Mouse (Mus musculus) CD4-positive, CD25-positive, alpha-beta regulatory T cell (primary cell): ENCODE results near the gene Dpf2. TPM values are rescaled to one million over a fixed set of nuclear protein-coding genes. Genes with fewer than 3 reads are reported as not detected.

Source experiments
- polyA plus RNA-seq: library from polyadenylated mRNA; unstranded; fragments of 100-300 nt; shearing (Covaris generic); gene quantifications from one replicate; pipeline ENCODE4 v1.2.1, GENCODE M21; 2017

The Dpf2 gene
- 176 TPM for polyA plus RNA-seq

DNA sequence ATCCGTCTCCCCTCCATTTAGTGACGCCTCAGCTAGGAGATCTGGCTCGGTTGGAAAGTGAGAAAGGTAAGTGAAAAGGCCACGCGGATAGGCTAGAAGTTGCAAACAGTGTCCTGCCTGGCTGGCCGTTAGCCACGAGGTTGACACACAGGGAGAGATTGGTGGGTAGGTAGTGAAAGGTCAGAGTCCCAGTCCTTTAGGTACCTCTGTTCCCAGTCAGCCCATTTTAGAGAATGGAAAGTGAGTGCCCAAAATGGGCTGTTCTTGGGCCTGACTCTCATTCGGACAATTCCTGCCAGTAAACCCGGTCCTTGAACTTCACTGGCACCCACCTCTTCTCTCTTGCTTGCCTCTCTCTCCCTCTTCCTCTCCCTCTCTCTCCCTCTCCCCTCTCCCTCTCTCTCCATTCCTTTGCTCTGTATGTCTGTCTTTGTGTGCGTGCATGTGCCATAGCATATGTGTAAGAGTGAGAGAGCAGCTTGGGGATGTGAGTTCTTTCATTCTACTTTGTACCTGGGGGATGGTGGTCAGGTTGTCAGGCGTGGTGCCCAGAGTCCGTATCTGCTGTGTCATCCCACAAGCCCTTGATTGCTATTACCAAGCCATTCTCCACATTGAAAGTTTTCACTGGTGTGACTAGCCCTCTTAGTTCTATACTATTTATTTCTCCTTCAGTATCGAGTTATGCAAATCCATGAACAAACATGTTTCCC is at the start of gene Dpf2:
Dpf2 (minus strand) TSS at position 4 of the 713 bp plus-strand sequence.

DNA sequence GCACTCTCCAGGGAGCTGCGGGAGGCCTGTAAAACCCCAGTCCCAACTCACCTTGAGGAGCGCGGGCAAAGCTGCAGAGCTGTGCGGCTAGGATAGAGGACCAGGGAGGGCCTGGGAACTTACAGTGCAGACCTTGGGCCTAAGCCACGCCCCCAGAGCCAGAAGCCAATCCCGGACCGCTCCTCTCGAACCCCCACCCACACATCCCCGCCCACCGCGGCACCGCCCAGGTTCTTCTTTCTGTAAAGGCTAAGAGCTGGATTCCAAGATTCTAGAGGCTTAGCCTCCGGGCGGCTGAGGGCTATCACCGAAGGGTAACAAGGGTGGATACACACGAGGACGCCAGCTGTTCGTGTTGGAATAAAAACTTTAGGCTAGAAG is 11.9 kb upstream of the Dpf2 start, which contains the start of gene Cdc42ep2:
Cdc42ep2 (minus strand) TSS at position 104 of the 381 bp plus-strand sequence.

DNA sequence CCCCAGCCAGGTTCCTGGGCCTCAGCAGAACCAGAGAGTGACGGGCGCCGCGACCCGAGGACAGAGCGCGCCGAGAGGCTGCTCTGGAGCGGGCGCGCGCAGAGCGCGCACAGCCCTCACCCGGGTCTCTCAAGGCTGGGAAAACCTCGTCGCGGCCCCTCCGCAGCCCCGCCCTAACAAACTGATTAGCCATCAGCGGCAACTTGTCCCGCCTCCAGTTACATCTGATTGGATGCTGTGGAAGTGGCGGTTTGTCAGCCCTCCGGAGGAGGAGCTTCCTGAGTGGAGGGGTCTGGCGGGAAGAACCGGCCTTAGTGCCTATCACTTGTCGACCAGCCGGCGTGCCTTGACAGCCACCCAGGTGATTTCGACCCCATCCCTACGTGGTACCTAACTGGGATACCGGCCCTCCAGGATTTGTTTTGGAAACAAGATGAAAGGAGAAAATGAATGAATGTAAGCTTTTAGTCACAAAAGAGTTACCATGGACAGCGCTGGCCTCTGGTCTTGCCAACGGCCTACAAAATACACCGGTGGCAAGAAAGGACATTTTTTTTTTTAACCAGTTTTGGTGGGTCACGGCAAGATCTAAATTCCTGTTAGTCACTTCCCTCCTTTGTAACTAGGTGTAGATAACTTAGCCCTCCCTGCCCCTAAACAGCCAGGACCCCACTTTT is 18.7 kb downstream of the Dpf2 start, which contains the start of gene Tigd3:
Tigd3 (minus strand) TSS at position 148 of the 677 bp plus-strand sequence.

DNA sequence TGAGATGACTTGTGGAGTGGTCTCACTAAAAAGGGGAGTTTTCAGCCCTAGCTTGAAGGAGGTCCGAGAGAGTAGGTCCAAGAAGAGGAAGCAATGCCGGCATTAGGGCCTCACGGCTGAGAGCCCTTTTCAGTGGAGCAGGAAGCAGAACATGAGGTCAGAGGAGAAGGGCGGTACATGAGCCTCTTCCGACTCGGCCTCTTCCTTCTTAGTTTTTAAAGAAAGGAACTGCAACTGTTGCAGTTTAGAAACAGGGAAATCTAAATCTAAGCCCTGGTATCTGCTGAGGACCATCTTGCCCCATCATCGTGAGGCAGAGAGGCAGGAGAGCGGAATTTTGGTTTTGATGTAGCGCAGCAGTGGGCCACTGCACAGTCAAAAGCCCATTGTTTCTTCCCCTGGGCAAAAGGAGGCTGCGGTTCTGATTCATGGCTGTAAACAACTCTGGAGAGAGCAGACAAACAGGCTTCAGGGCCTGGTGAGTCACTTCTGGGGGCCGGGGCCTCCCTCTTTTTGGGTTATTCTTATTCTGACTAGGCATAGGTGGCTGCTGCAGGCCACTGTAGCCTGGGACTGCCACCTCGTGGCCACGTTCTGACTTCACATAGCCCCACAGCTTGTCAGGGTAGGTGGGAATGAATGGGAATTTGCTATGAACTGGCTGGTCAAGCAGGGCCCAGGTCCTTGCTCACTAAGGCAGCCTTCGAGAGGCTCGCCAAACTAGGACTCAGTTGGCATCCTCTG is 35.0 kb downstream of the Dpf2 start, which contains the start of gene Slc25a45:
Slc25a45 (plus strand) TSS at position 191 of the 744 bp plus-strand sequence.

DNA sequence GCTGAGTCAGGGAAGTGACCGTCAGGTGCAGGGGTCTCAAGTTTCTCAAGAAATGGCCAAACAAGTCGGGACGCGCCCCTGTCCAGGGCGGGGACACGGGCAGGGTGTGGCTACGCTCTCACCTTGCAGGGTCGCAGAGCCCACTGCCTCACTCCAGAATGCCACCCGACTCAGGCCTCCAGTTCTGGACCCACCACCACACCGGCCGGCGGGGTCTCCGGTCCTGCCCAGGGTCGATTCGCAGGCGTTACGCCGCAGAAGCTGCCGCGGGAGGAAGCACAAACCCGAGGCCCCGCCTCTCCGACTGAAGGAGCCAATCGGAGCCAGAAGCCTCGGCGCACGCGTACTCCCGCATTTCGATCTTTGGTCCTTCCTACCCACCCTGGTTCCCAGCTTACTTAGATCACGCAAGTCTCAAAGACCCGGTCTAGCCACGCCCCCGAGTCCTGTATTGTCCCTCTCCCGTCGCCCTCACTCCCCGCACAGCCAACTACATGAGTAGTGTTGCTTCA is 37.8 kb downstream of the Dpf2 start, which contains the start of gene Frmd8:
Frmd8 (minus strand) TSS at position 306 of the 512 bp plus-strand sequence.

Other genes with a start within 250 kb of the Dpf2 start
- 265 TPM for gene Sipa1, start 249.3 kb downstream of the Dpf2 start, polyA plus RNA-seq
- 69.2 TPM for gene Map3k11, start 224.3 kb downstream of the Dpf2 start, polyA plus RNA-seq
- 55.9 TPM for gene Pcnx3, start 224.1 kb downstream of the Dpf2 start, polyA plus RNA-seq
- 1.5 TPM for gene Kcnk7, start 208.6 kb downstream of the Dpf2 start, polyA plus RNA-seq
- gene Ehbp1l1, start 186.7 kb downstream of the Dpf2 start, polyA plus RNA-seq = 51.3 TPM
- 107 TPM for gene Fam89b, start 183.4 kb downstream of the Dpf2 start, polyA plus RNA-seq
- gene Ltbp3, start 172.1 kb downstream of the Dpf2 start, polyA plus RNA-seq = 0.48 TPM
- gene Scyl1, start 141.6 kb downstream of the Dpf2 start, polyA plus RNA-seq = 66.3 TPM
- gene Frmd8, start 37.7 kb downstream of the Dpf2 start, polyA plus RNA-seq = 290 TPM
- gene Slc25a45, start 35.2 kb downstream of the Dpf2 start, polyA plus RNA-seq = 41.9 TPM
- gene Tigd3, start 18.9 kb downstream of the Dpf2 start, polyA plus RNA-seq = 0.36 TPM
- gene Cdc42ep2, start 11.8 kb upstream of the Dpf2 start, polyA plus RNA-seq = 0.16 TPM
- 46.0 TPM for gene Pola2, start 51.2 kb upstream of the Dpf2 start, polyA plus RNA-seq
- 0.10 TPM for gene Slc22a20, start 73.1 kb upstream of the Dpf2 start, polyA plus RNA-seq
- gene Capn1, start 102.9 kb upstream of the Dpf2 start, polyA plus RNA-seq = 76.6 TPM
- 49.6 TPM for gene Syvn1, start 133.6 kb upstream of the Dpf2 start, polyA plus RNA-seq
- 43.3 TPM for gene Mrpl49, start 144.8 kb upstream of the Dpf2 start, polyA plus RNA-seq
- gene Fau, start 144.8 kb upstream of the Dpf2 start, polyA plus RNA-seq = 794 TPM
- 35.9 TPM for gene Znhit2, start 148.2 kb upstream of the Dpf2 start, polyA plus RNA-seq
- 15.1 TPM for gene Tm7sf2, start 155.4 kb upstream of the Dpf2 start, polyA plus RNA-seq
- gene Vps51, start 164.2 kb upstream of the Dpf2 start, polyA plus RNA-seq = 93.4 TPM
- not detected for gene Tmem262, start 167.0 kb upstream of the Dpf2 start, polyA plus RNA-seq
- gene Gm28374, start 169.2 kb upstream of the Dpf2 start, polyA plus RNA-seq = 0.61 TPM
- 52.7 TPM for gene Zfpl1, start 171.9 kb upstream of the Dpf2 start, polyA plus RNA-seq
- gene Cdca5, start 172.0 kb upstream of the Dpf2 start, polyA plus RNA-seq = 2.2 TPM
- gene AC131692.1, start 181.4 kb upstream of the Dpf2 start, polyA plus RNA-seq = not detected
- 0.20 TPM for gene Naaladl1, start 192.8 kb upstream of the Dpf2 start, polyA plus RNA-seq
- gene Sac3d1, start 205.6 kb upstream of the Dpf2 start, polyA plus RNA-seq = 22.7 TPM
- gene Snx15, start 215.3 kb upstream of the Dpf2 start, polyA plus RNA-seq = 36.9 TPM
- gene Batf2, start 228.0 kb upstream of the Dpf2 start, polyA plus RNA-seq = not detected
- 20.8 TPM for gene Arl2, start 228.5 kb upstream of the Dpf2 start, polyA plus RNA-seq